Mouse (Mus musculus): ENCODE data around the gene Ipmk. TPM values are rescaled to one million over a fixed set of nuclear protein-coding genes. Genes with fewer than 3 reads are reported as not detected.

The Ipmk gene
- polyA plus RNA-seq, 1 experiment: 9.8 TPM

- Histone ChIP-seq H3K36me3 (ENCODE audit: control insufficient read depth, insufficient read depth, low read length) (no peaks in the 10 kb centered on the region), H3K27me3 (ENCODE audit: control insufficient read depth, insufficient read depth, low read length) (no peaks in the 10 kb centered on the region), H3K4me3 (ENCODE audit: control insufficient read depth, insufficient read depth, low read length) (no peak overlapping the region), H3K4me1 (replicated peaks; ENCODE audit: control insufficient read depth, insufficient read depth, low read length) (no peaks in the 10 kb centered on the region), H3K27ac (ENCODE audit: control insufficient read depth, insufficient read depth, low read length) (no peak overlapping the region)
- DNase-seq: no peak
- WGBS: 80% methylated on average over 3 of the region's 3 CpGs
- TF ChIP-seq POLR2A (IDR thresholded peaks at IDR 0.05; ENCODE audit: control insufficient read depth, extremely low read depth, insufficient read depth, low read length, poor library complexity) (no peak), CTCF (IDR thresholded peaks at IDR 0.05; ENCODE audit: borderline replicate concordance, control insufficient read depth, extremely low read depth, insufficient read depth, low read length, poor library complexity) (no peak)
Measured at GRCm38 (mm10) chr10:71314596-71314995, 33.0 kb upstream of the Ipmk start.

- 77% methylated on average over 11 of the region's 11 CpGs for WGBS
Measured at GRCm38 (mm10) chr10:71316056-71316455, 31.5 kb upstream of the Ipmk start.

DNA sequence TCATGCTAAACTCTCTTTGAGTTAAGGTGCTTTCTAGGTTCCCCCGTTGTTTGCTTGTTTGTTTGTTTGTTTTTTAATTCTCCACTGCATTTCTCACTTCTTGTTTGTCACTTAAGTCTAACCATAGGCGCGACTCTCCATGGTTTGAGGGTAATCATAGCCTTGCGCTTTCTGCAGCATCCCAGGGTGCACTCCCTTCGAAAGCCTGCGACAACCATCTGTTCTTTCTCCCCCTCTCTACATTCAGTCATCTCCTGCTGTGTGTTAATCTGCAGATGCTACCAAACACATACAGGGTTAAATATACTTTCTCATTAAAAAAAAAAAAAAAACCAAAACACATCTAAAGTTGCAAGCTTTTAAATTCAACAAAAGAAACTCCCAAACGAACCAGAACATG lies 31.1 kb upstream of the Ipmk start:
- H3K4me3 ChIP-seq (ENCODE audit: control insufficient read depth, insufficient read depth, low read length): no peak overlapping the region
- 71% methylated on average over 7 of the region's 7 CpGs for WGBS
- no peak for TF ChIP-seq CTCF (IDR thresholded peaks at IDR 0.05; ENCODE audit: borderline replicate concordance, control insufficient read depth, extremely low read depth, insufficient read depth, low read length, poor library complexity)
- no peak for TF ChIP-seq POLR2A (IDR thresholded peaks at IDR 0.05; ENCODE audit: control insufficient read depth, extremely low read depth, insufficient read depth, low read length, poor library complexity)
- DNase-seq: no peak
- H3K27me3 ChIP-seq (ENCODE audit: control insufficient read depth, insufficient read depth, low read length): no peaks in the 10 kb centered on the region
- H3K27ac ChIP-seq (ENCODE audit: control insufficient read depth, insufficient read depth, low read length): no peak overlapping the region
- no peaks in the 10 kb centered on the region for H3K36me3 ChIP-seq (ENCODE audit: control insufficient read depth, insufficient read depth, low read length)
- H3K4me1 ChIP-seq (replicated peaks; ENCODE audit: control insufficient read depth, insufficient read depth, low read length): no peaks in the 10 kb centered on the region

More at GRCm38 (mm10) chr10:71316056-71316455, 31.5 kb upstream of the Ipmk start:
- DNase-seq: no peak
- no peak overlapping the region for H3K27ac ChIP-seq (ENCODE audit: control insufficient read depth, insufficient read depth, low read length)
- H3K36me3 ChIP-seq (ENCODE audit: control insufficient read depth, insufficient read depth, low read length): no peaks in the 10 kb centered on the region
- no peaks in the 10 kb centered on the region for H3K4me1 ChIP-seq (replicated peaks; ENCODE audit: control insufficient read depth, insufficient read depth, low read length)
- no peak overlapping the region for H3K4me3 ChIP-seq (ENCODE audit: control insufficient read depth, insufficient read depth, low read length)
- H3K27me3 ChIP-seq (ENCODE audit: control insufficient read depth, insufficient read depth, low read length): no peaks in the 10 kb centered on the region
- no peak for TF ChIP-seq POLR2A (IDR thresholded peaks at IDR 0.05; ENCODE audit: control insufficient read depth, extremely low read depth, insufficient read depth, low read length, poor library complexity)
- TF ChIP-seq CTCF (IDR thresholded peaks at IDR 0.05; ENCODE audit: borderline replicate concordance, control insufficient read depth, extremely low read depth, insufficient read depth, low read length, poor library complexity): no peak

- no peaks in the 10 kb centered on the region for H3K4me1 ChIP-seq (replicated peaks; ENCODE audit: control insufficient read depth, insufficient read depth, low read length)
- no peak for DNase-seq
- WGBS: 80% methylated on average over 8 of the region's 8 CpGs
- H3K4me3 ChIP-seq (ENCODE audit: control insufficient read depth, insufficient read depth, low read length): no peak overlapping the region
- TF ChIP-seq POLR2A (IDR thresholded peaks at IDR 0.05; ENCODE audit: control insufficient read depth, extremely low read depth, insufficient read depth, low read length, poor library complexity) (no peak), CTCF (IDR thresholded peaks at IDR 0.05; ENCODE audit: borderline replicate concordance, control insufficient read depth, extremely low read depth, insufficient read depth, low read length, poor library complexity) (no peak)
- no peaks in the 10 kb centered on the region for H3K27me3 ChIP-seq (ENCODE audit: control insufficient read depth, insufficient read depth, low read length)
- H3K36me3 ChIP-seq (ENCODE audit: control insufficient read depth, insufficient read depth, low read length): no peaks in the 10 kb centered on the region
- no peak overlapping the region for H3K27ac ChIP-seq (ENCODE audit: control insufficient read depth, insufficient read depth, low read length)
Measured at GRCm38 (mm10) chr10:71323669-71324068, 23.9 kb upstream of the Ipmk start.

GRCm38 (mm10) chr10:71326123-71326522 lies 21.4 kb upstream of the Ipmk start:
- Histone ChIP-seq H3K27ac (ENCODE audit: control insufficient read depth, insufficient read depth, low read length) (no peak overlapping the region), H3K4me3 (ENCODE audit: control insufficient read depth, insufficient read depth, low read length) (no peak overlapping the region), H3K36me3 (ENCODE audit: control insufficient read depth, insufficient read depth, low read length) (no peaks in the 10 kb centered on the region), H3K4me1 (replicated peaks; ENCODE audit: control insufficient read depth, insufficient read depth, low read length) (no peaks in the 10 kb centered on the region), H3K27me3 (ENCODE audit: control insufficient read depth, insufficient read depth, low read length) (no peaks in the 10 kb centered on the region)
- WGBS: 89% methylated on average over 7 of the region's 7 CpGs
- DNase-seq: no peak
- no peak for TF ChIP-seq POLR2A (IDR thresholded peaks at IDR 0.05; ENCODE audit: control insufficient read depth, extremely low read depth, insufficient read depth, low read length, poor library complexity)
- TF ChIP-seq CTCF (IDR thresholded peaks at IDR 0.05; ENCODE audit: borderline replicate concordance, control insufficient read depth, extremely low read depth, insufficient read depth, low read length, poor library complexity): no peak

DNA sequence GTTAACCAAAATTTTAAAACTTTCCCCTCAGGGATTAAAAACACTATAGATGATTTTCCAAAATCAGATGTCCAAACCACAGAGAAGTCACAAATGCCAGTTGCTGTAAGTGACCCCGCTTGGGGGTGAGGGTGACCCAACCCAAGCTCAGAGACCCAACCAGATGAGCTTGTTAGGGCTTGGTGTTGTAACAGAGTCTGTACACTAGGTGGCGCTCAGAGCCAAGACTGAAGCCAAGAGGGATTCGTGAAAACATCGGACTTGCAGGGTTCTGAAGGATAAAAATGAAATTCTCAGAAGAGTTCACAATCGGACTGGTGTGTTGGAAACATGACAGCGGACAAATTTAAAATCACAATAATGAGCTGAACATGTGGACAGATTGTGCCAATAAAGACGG lies 20.8 kb upstream of the Ipmk start:
- no peak for TF ChIP-seq CTCF (IDR thresholded peaks at IDR 0.05; ENCODE audit: borderline replicate concordance, control insufficient read depth, extremely low read depth, insufficient read depth, low read length, poor library complexity)
- no peak for TF ChIP-seq POLR2A (IDR thresholded peaks at IDR 0.05; ENCODE audit: control insufficient read depth, extremely low read depth, insufficient read depth, low read length, poor library complexity)
- Histone ChIP-seq H3K4me1 (replicated peaks; ENCODE audit: control insufficient read depth, insufficient read depth, low read length) (no peaks in the 10 kb centered on the region), H3K4me3 (ENCODE audit: control insufficient read depth, insufficient read depth, low read length) (no peak overlapping the region), H3K36me3 (ENCODE audit: control insufficient read depth, insufficient read depth, low read length) (no peaks in the 10 kb centered on the region), H3K27ac (ENCODE audit: control insufficient read depth, insufficient read depth, low read length) (no peak overlapping the region), H3K27me3 (ENCODE audit: control insufficient read depth, insufficient read depth, low read length) (no peaks in the 10 kb centered on the region)
- DNase-seq: peak; percentile 70
- 18% methylated on average over 7 of the region's 7 CpGs for WGBS

DNA sequence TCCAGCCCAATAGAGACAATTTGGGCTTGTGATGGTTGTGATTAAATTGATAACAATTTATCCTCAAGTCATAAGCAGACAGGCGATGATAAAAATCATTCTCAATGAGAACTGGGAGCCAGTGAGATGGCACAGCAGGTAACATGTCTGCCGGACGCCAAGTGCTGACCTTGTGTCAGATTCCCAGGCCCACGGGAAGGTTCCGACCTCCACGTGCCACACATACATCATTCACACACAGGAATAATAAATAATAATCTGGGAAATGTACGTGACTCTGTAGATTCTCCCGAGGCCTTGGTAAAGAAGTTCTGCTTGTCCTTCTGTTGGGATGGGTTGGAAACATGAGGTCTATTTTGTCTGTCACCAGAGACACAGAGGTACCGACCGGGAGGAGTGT lies 20.2 kb upstream of the Ipmk start:
- no peak overlapping the region for H3K4me3 ChIP-seq (ENCODE audit: control insufficient read depth, insufficient read depth, low read length)

More for the DNA sequence above, 20.2 kb upstream of the Ipmk start:
- WGBS: 98% methylated on average over 10 of the region's 10 CpGs
- Histone ChIP-seq H3K27me3 (ENCODE audit: control insufficient read depth, insufficient read depth, low read length) (no peaks in the 10 kb centered on the region), H3K4me1 (replicated peaks; ENCODE audit: control insufficient read depth, insufficient read depth, low read length) (no peaks in the 10 kb centered on the region), H3K36me3 (ENCODE audit: control insufficient read depth, insufficient read depth, low read length) (no peaks in the 10 kb centered on the region), H3K27ac (ENCODE audit: control insufficient read depth, insufficient read depth, low read length) (no peak overlapping the region)
- DNase-seq: no peak
- no peak for TF ChIP-seq POLR2A (IDR thresholded peaks at IDR 0.05; ENCODE audit: control insufficient read depth, extremely low read depth, insufficient read depth, low read length, poor library complexity)
- TF ChIP-seq CTCF (IDR thresholded peaks at IDR 0.05; ENCODE audit: borderline replicate concordance, control insufficient read depth, extremely low read depth, insufficient read depth, low read length, poor library complexity): no peak
